ENCODE assay signal across 10 mouse cellular contexts in the genomic region with DNA sequence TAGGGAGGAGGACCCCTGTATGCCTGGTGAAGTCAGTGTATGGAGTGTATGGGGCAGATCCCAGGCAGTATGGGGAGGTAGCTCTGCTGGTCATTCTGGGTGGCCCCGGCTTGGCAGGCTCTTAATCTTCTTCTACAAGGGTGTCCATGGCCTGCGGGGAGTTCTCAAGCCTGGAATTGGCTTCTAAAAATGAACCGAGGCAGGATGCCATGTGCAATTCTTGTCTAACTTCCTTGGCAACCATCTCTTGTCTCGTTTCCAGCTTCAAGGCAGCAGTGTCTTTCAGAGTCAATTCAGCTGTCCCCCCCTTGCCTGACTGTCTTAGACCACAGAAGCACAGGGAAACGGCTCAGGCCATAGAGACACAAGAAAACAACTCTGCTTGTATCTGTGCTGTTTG. TPM values are rescaled to one million over a fixed set of nuclear protein-coding genes. Genes with fewer than 3 reads are reported as not detected.
DNase-seq lines count a peak whose midpoint lies in the region; ATAC-seq and TF ChIP-seq lines count a peak whose summit lies in the region.
"Had no signal": no experiment of that assay in that cellular context is flagged by ENCODE, and none has a peak within 500 bp of the region (broad histone marks: within the 10 kb centered on the region; RNA-seq: fewer than 3 reads in every experiment).

No protein-coding gene starts in this region.

- H3K4me3 ChIP-seq in midbrain, embryonic 13.5 days (replicated peaks) = no peak overlapping the region
- H3K4me3 ChIP-seq in midbrain, embryonic 10.5 days = no peak overlapping the region
- H3K4me3 ChIP-seq in midbrain, postnatal 0 days (ENCODE audit: low read depth, low read length) = no peak overlapping the region
- no peak overlapping the region for H3K4me3 ChIP-seq in kidney, embryonic 15.5 days (replicated peaks)
- H3K4me3 ChIP-seq: embryonic facial prominence, embryonic 12.5 days; myocyte had no signal

- no peak for TF ChIP-seq CTCF in midbrain, postnatal 0 days (IDR thresholded peaks at IDR 0.05)

- DNase-seq in midbrain, embryonic 10.5 days (ENCODE audit: low spot score) = no peak
- peak; percentile 85 for DNase-seq in gastrocnemius, adult 18-20 months (ENCODE audit: low spot score)
- peak; percentile 66 to 78 for DNase-seq in heart, postnatal 14 days
- peak; percentile 89 for DNase-seq in midbrain, postnatal 0 days (ENCODE audit: low spot score)
- no peak for DNase-seq in thymus, postnatal 10 days (ENCODE audit: low spot score in 2 of 2)
- DNase-seq in T-cell, adult 2 months (ENCODE audit: low spot score) = no peak

- no peaks in the 10 kb centered on the region for H3K4me1 ChIP-seq in midbrain, embryonic 13.5 days (replicated peaks)
- no peaks in the 10 kb centered on the region for H3K4me1 ChIP-seq in midbrain, embryonic 10.5 days
- peaks cover 3% of the 10 kb centered on the region; the same call in 1 of the 2 replicates for H3K4me1 ChIP-seq in midbrain, postnatal 0 days (ENCODE audit: insufficient read depth, low read length)
- no peaks in the 10 kb centered on the region for H3K4me1 ChIP-seq in kidney, embryonic 15.5 days
- H3K4me1 ChIP-seq: embryonic facial prominence, embryonic 12.5 days had no signal

- no peaks in the 10 kb centered on the region for H3K27me3 ChIP-seq in midbrain, embryonic 13.5 days
- H3K27me3 ChIP-seq in midbrain, embryonic 10.5 days (ENCODE audit: low read depth, poor library complexity, severe bottlenecking) = no peaks in the 10 kb centered on the region
- H3K27me3 ChIP-seq in midbrain, postnatal 0 days (ENCODE audit: insufficient read depth, low read length) = no peaks in the 10 kb centered on the region
- no peaks in the 10 kb centered on the region for H3K27me3 ChIP-seq in kidney, embryonic 15.5 days
- H3K27me3 ChIP-seq: embryonic facial prominence, embryonic 12.5 days had no signal

- no peak overlapping the region for H3K9ac ChIP-seq in midbrain, embryonic 13.5 days (replicated peaks)
- H3K9ac ChIP-seq in midbrain, postnatal 0 days (replicated peaks; ENCODE audit: low read length, poor library complexity, severe bottlenecking) = no peak overlapping the region
- H3K9ac ChIP-seq in kidney, embryonic 15.5 days = no peak overlapping the region
- H3K9ac ChIP-seq: embryonic facial prominence, embryonic 12.5 days had no signal

- no peak overlapping the region for H3K4me2 ChIP-seq in midbrain, embryonic 13.5 days (replicated peaks)
- no peak overlapping the region for H3K4me2 ChIP-seq in midbrain, postnatal 0 days (ENCODE audit: low read depth, low read length, poor library complexity, severe bottlenecking)
- H3K4me2 ChIP-seq in kidney, embryonic 15.5 days = no peak overlapping the region
- H3K4me2 ChIP-seq: embryonic facial prominence, embryonic 12.5 days had no signal

- H3K9me3 ChIP-seq in midbrain, embryonic 13.5 days = no peaks in the 10 kb centered on the region
- no peaks in the 10 kb centered on the region for H3K9me3 ChIP-seq in midbrain, embryonic 10.5 days (replicated peaks)
- H3K9me3 ChIP-seq in midbrain, postnatal 0 days (ENCODE audit: low read length) = no peaks in the 10 kb centered on the region
- H3K9me3 ChIP-seq in kidney, embryonic 15.5 days (replicated peaks) = no peaks in the 10 kb centered on the region
- H3K9me3 ChIP-seq: embryonic facial prominence, embryonic 12.5 days had no signal

- intact Hi-C loops in heart, postnatal 14 days (cut with DNase I) = no loop called here

- WGBS in midbrain, embryonic 13.5 days = 42% methylated on average over 5 of the region's 5 CpGs
- 66% methylated on average over 5 of the region's 5 CpGs for WGBS in midbrain, embryonic 10.5 days
- 36% methylated on average over 5 of the region's 5 CpGs for WGBS in midbrain, postnatal 0 days
- 79% methylated on average over 5 of the region's 5 CpGs for WGBS in kidney, embryonic 15.5 days

- no peaks in the 10 kb centered on the region for H3K36me3 ChIP-seq in midbrain, embryonic 13.5 days
- H3K36me3 ChIP-seq in midbrain, embryonic 10.5 days = no peaks in the 10 kb centered on the region
- no peaks in the 10 kb centered on the region for H3K36me3 ChIP-seq in midbrain, postnatal 0 days (ENCODE audit: insufficient read depth, low read length)
- no peaks in the 10 kb centered on the region for H3K36me3 ChIP-seq in kidney, embryonic 15.5 days
- H3K36me3 ChIP-seq: embryonic facial prominence, embryonic 12.5 days had no signal

- ATAC-seq in midbrain, embryonic 13.5 days = 0 out of 2 replicates have a peak, but pooled peaks have one; percentile 54
- peak; percentile 49 for ATAC-seq in midbrain, postnatal 0 days (ENCODE audit: low FRiP score)
- no peak for ATAC-seq in kidney, embryonic 15.5 days (replicated peaks; ENCODE audit: low FRiP score)

- H3K27ac ChIP-seq in midbrain, embryonic 13.5 days = no peak overlapping the region
- H3K27ac ChIP-seq in midbrain, embryonic 10.5 days (replicated peaks) = no peak overlapping the region
- H3K27ac ChIP-seq in midbrain, postnatal 0 days (ENCODE audit: low read depth, low read length) = no peak overlapping the region
- no peak overlapping the region for H3K27ac ChIP-seq in kidney, embryonic 15.5 days
- H3K27ac ChIP-seq: embryonic facial prominence, embryonic 12.5 days had no signal

RNA-seq across cellular contexts. Expression of a gene that starts 28.3 kb away (rescaled TPM):
- polyA plus RNA-seq in midbrain, embryonic 13.5 days (2015; fragmentation: Nextera tagmentation; extraction: Ambion mirVana) = 18.2 and 22.3 TPM in 2 replicates
- 2.5 and 3.8 TPM in 2 replicates for polyA plus RNA-seq in midbrain, embryonic 10.5 days (2016; fragmentation: Nextera tagmentation; extraction: Ambion mirVana)
- 10 to 100 TPM; 70.8 to 86.7 TPM for total RNA-seq in gastrocnemius, adult 18-20 months (2021)
- total RNA-seq in heart, postnatal 14 days (2021) = 100 to 1,000 TPM; 246 to 292 TPM
- total RNA-seq in midbrain, postnatal 0 days (2014; rRNA removed) = 62.1 and 66.5 TPM in 2 replicates
- polyA plus RNA-seq in midbrain, postnatal 0 days (2015; fragmentation: Nextera tagmentation; extraction: Ambion mirVana) = 70.3 and 72.1 TPM in 2 replicates
- 5.2 and 6.9 TPM in 2 replicates for polyA plus RNA-seq in kidney, embryonic 15.5 days (2015; fragmentation: Nextera tagmentation; extraction: Ambion mirVana)

Comparison
In these comparisons a context has a peak if more than half of its experiments do, and no peak if none do; other contexts are left out.
1. DNase-seq: peak in gastrocnemius, adult 18-20 months (single experiment), heart, postnatal 14 days (2 of 2) and midbrain, postnatal 0 days (single experiment); none in midbrain, embryonic 10.5 days (single experiment), thymus, postnatal 10 days (0 of 2) and T-cell, adult 2 months (single experiment).